Comparison of ENCODE assay signal across 19 mouse cellular contexts in genomic region chr5:84632851-84633250, GRCm38 (mm10).
A peak's percentile ranks its signal among the peaks of the same experiment; 100 is the strongest.
DNase-seq lines count a peak whose midpoint lies in the region; ATAC-seq and TF ChIP-seq lines count a peak whose summit lies in the region.
"Had no signal": no experiment of that assay in that cellular context is flagged by ENCODE, and none has a peak within 500 bp of the region (broad histone marks: within the 10 kb centered on the region; RNA-seq: fewer than 3 reads in every experiment).

No protein-coding gene starts in this region.

- H3K36me3 ChIP-seq in forebrain, postnatal 0 days (ENCODE audit: insufficient read depth): no peaks in the 10 kb centered on the region
- H3K36me3 ChIP-seq in forebrain, embryonic 11.5 days (ENCODE audit: control insufficient read depth, insufficient read depth, low read length): no peaks in the 10 kb centered on the region
- no peaks in the 10 kb centered on the region for H3K36me3 ChIP-seq in midbrain, embryonic 14.5 days (ENCODE audit: control insufficient read depth, insufficient read depth, low read length)
- no peaks in the 10 kb centered on the region for H3K36me3 ChIP-seq in midbrain, embryonic 15.5 days (replicated peaks)
- H3K36me3 ChIP-seq: embryonic facial prominence, embryonic 13.5 days; embryonic facial prominence, embryonic 15.5 days; forebrain, embryonic 12.5 days had no signal

- no peaks in the 10 kb centered on the region for H3K27me3 ChIP-seq in forebrain, postnatal 0 days (ENCODE audit: insufficient read depth, low read length)
- no peaks in the 10 kb centered on the region for H3K27me3 ChIP-seq in forebrain, embryonic 11.5 days (ENCODE audit: control insufficient read depth, insufficient read depth, low read length)
- no peaks in the 10 kb centered on the region for H3K27me3 ChIP-seq in midbrain, embryonic 14.5 days (ENCODE audit: control insufficient read depth, insufficient read depth, low read length)
- no peaks in the 10 kb centered on the region; the same call in 1 of the 2 replicates for H3K27me3 ChIP-seq in midbrain, embryonic 15.5 days (replicated peaks)
- H3K27me3 ChIP-seq: embryonic facial prominence, embryonic 13.5 days; embryonic facial prominence, embryonic 15.5 days; forebrain, embryonic 12.5 days had no signal

- TF ChIP-seq CTCF in forebrain, postnatal 0 days (IDR thresholded peaks at IDR 0.05; ENCODE audit: low read depth): no peak

- H3K4me1 ChIP-seq in forebrain, postnatal 0 days (ENCODE audit: insufficient read depth): no peaks in the 10 kb centered on the region
- H3K4me1 ChIP-seq in forebrain, embryonic 11.5 days (replicated peaks; ENCODE audit: control insufficient read depth, insufficient read depth, low read length): no peaks in the 10 kb centered on the region
- no peaks in the 10 kb centered on the region for H3K4me1 ChIP-seq in midbrain, embryonic 14.5 days (ENCODE audit: control insufficient read depth, insufficient read depth, low read length)
- no peaks in the 10 kb centered on the region for H3K4me1 ChIP-seq in midbrain, embryonic 15.5 days
- H3K4me1 ChIP-seq: embryonic facial prominence, embryonic 13.5 days; embryonic facial prominence, embryonic 15.5 days; forebrain, embryonic 12.5 days had no signal

- DNase-seq in forebrain, postnatal 0 days: peak; percentile 14
- DNase-seq in forebrain, embryonic 11.5 days (ENCODE audit: low spot score): no peak
- peak; percentile 9 for DNase-seq in midbrain, embryonic 14.5 days
- DNase-seq in cerebellum, adult 9-11 months: no peak
- DNase-seq: adrenal gland, adult 2 months; adrenal gland, postnatal 10 days; adrenal gland, postnatal 25 days; cerebellum, adult 11-12 months; cerebellum, adult 2 months; cerebellum, adult 9-10 months; cerebellum, postnatal 14 days; cerebellum, postnatal 36 days; embryo, embryonic 11 days had no signal

- H3K4me3 ChIP-seq in forebrain, postnatal 0 days (ENCODE audit: low read depth, low read length): no peak overlapping the region
- H3K4me3 ChIP-seq in forebrain, embryonic 11.5 days (ENCODE audit: low read depth, low read length): no peak overlapping the region
- no peak overlapping the region for H3K4me3 ChIP-seq in midbrain, embryonic 14.5 days (replicated peaks; ENCODE audit: low read depth, low read length)
- no peak overlapping the region for H3K4me3 ChIP-seq in midbrain, embryonic 15.5 days
- H3K4me3 ChIP-seq: embryonic facial prominence, embryonic 13.5 days; embryonic facial prominence, embryonic 15.5 days; erythroblast, embryonic 14.5 days; forebrain, embryonic 12.5 days had no signal

- no peak overlapping the region for H3K9ac ChIP-seq in forebrain, postnatal 0 days
- H3K9ac ChIP-seq in forebrain, embryonic 11.5 days (ENCODE audit: low read length): no peak overlapping the region
- H3K9ac ChIP-seq in midbrain, embryonic 14.5 days (replicated peaks; ENCODE audit: low read length): no peak overlapping the region
- no peak overlapping the region for H3K9ac ChIP-seq in midbrain, embryonic 15.5 days
- H3K9ac ChIP-seq: embryonic facial prominence, embryonic 13.5 days; embryonic facial prominence, embryonic 15.5 days; forebrain, embryonic 12.5 days had no signal

- H3K4me2 ChIP-seq in forebrain, postnatal 0 days (ENCODE audit: low read depth): no peak overlapping the region
- no peak overlapping the region for H3K4me2 ChIP-seq in forebrain, embryonic 11.5 days (ENCODE audit: low read depth, low read length, severe bottlenecking)
- H3K4me2 ChIP-seq in midbrain, embryonic 14.5 days (ENCODE audit: low read length): no peak overlapping the region
- H3K4me2 ChIP-seq in midbrain, embryonic 15.5 days: no peak overlapping the region
- H3K4me2 ChIP-seq: embryonic facial prominence, embryonic 13.5 days; embryonic facial prominence, embryonic 15.5 days; forebrain, embryonic 12.5 days had no signal

- peak; percentile 72 for ATAC-seq in forebrain, postnatal 0 days
- ATAC-seq in forebrain, embryonic 11.5 days (replicated peaks; ENCODE audit: low FRiP score): no peak
- ATAC-seq in midbrain, embryonic 14.5 days (ENCODE audit: low FRiP score, low TSS enrichment): no peak
- no peak for ATAC-seq in midbrain, embryonic 15.5 days (replicated peaks)
- ATAC-seq: forebrain, embryonic 14.5 days had no signal

- H3K27ac ChIP-seq in forebrain, postnatal 0 days (ENCODE audit: low read depth, low read length): no peak overlapping the region
- no peak overlapping the region for H3K27ac ChIP-seq in forebrain, embryonic 11.5 days (ENCODE audit: low read depth, low read length)
- no peak overlapping the region for H3K27ac ChIP-seq in midbrain, embryonic 14.5 days (replicated peaks; ENCODE audit: low read depth, low read length)
- H3K27ac ChIP-seq in midbrain, embryonic 15.5 days: no peak overlapping the region
- H3K27ac ChIP-seq: embryonic facial prominence, embryonic 13.5 days; embryonic facial prominence, embryonic 15.5 days; forebrain, embryonic 12.5 days had no signal

- 56% methylated on average over 2 of the region's 2 CpGs for WGBS in forebrain, postnatal 0 days
- 58% methylated on average over 2 of the region's 2 CpGs for WGBS in forebrain, embryonic 11.5 days
- 36% methylated on average over 2 of the region's 2 CpGs for WGBS in midbrain, embryonic 14.5 days
- 34% methylated on average over 2 of the region's 2 CpGs for WGBS in midbrain, embryonic 15.5 days

- no peaks in the 10 kb centered on the region for H3K9me3 ChIP-seq in forebrain, postnatal 0 days (ENCODE audit: low read length)
- no peaks in the 10 kb centered on the region for H3K9me3 ChIP-seq in forebrain, embryonic 11.5 days (ENCODE audit: control insufficient read depth, low read length)
- H3K9me3 ChIP-seq in midbrain, embryonic 14.5 days (ENCODE audit: control insufficient read depth, low read length): no peaks in the 10 kb centered on the region; the same call in 1 of the 2 replicates
- H3K9me3 ChIP-seq in midbrain, embryonic 15.5 days: no peaks in the 10 kb centered on the region
- H3K9me3 ChIP-seq: embryonic facial prominence, embryonic 13.5 days; embryonic facial prominence, embryonic 15.5 days; forebrain, embryonic 12.5 days had no signal

Comparison
In these comparisons a context has a peak if more than half of its experiments do, and no peak if none do; other contexts are left out.
1. DNase-seq: peak in forebrain, postnatal 0 days (single experiment) and midbrain, embryonic 14.5 days (single experiment); none in forebrain, embryonic 11.5 days (single experiment) and cerebellum, adult 9-11 months (single experiment).